Mouse (Mus musculus) embryonic fibroblast, embryonic 13.5 days (primary cell): ENCODE results near the gene Gpalpp1. TPM values are rescaled to one million over a fixed set of nuclear protein-coding genes. Genes with fewer than 3 reads are reported as not detected.

ENCODE experiments used
- H3K27ac ChIP-seq: 2 replicates; pipeline ENCODE4 v1.5.1; 2012; ENCODE audit warnings: low read length, control low read depth, inconsistent platforms; ENCODE audit not compliant: insufficient read depth
- H3K4me1 ChIP-seq: 2 replicates; pipeline ENCODE4 v1.6.1; 2011; ENCODE audit warnings: low read length; ENCODE audit not compliant: control insufficient read depth, insufficient read depth
- H3K4me3 ChIP-seq: 2 replicates; pipeline ENCODE4 v1.5.1; 2011; ENCODE audit warnings: mild to moderate bottlenecking, control low read depth, low read length; ENCODE audit not compliant: insufficient read depth
- CTCF ChIP-seq: IDR thresholded peaks from 2 replicates; pipeline ENCODE4 v1.5.1; 2011; ENCODE audit warnings: mild to moderate bottlenecking, control low read depth, low read length, moderate library complexity, borderline replicate concordance; ENCODE audit not compliant: insufficient read depth
- POLR2A ChIP-seq: IDR thresholded peaks from 2 replicates; pipeline ENCODE4 v1.6.1; 2011; ENCODE audit warnings: low read depth, mild to moderate bottlenecking, control low read depth, low read length, moderate library complexity
- polyA plus RNA-seq: library from polyadenylated mRNA; stranded (reverse); fragments of >200 nt; gene quantifications from 2 replicates; pipeline ENCODE4 v1.2.4, GENCODE M21; 2011; ENCODE audit warnings: low read depth; ENCODE audit not compliant: missing spikeins, insufficient read length

Gene Gpalpp1
- polyA plus RNA-seq, 1 experiment: 19.6 TPM

GRCm38 (mm10) chr14:76075721-76076120, 34.8 kb downstream of the Gpalpp1 start:
- TF ChIP-seq CTCF (no peak), POLR2A (no peak)
- H3K4me3 ChIP-seq: no peak overlapping the region
- no peak overlapping the region for H3K27ac ChIP-seq
- H3K4me1 ChIP-seq: no peaks in the 10 kb centered on the region

GRCm38 (mm10) chr14:76074206-76074605, 36.4 kb downstream of the Gpalpp1 start:
- Histone ChIP-seq H3K27ac (no peak overlapping the region), H3K4me1 (no peaks in the 10 kb centered on the region), H3K4me3 (no peak overlapping the region)
- TF ChIP-seq CTCF (no peak), POLR2A (no peak)

GRCm38 (mm10) chr14:76072626-76073025, 37.9 kb downstream of the Gpalpp1 start:
- Histone ChIP-seq H3K4me1 (peaks cover 2% of the 10 kb centered on the region; the same call in 1 of the 2 replicates), H3K4me3 (no peak overlapping the region), H3K27ac (no peak overlapping the region)
- TF ChIP-seq CTCF (no peak), POLR2A (no peak)

GRCm38 (mm10) chr14:76069296-76069695, 41.3 kb downstream of the Gpalpp1 start:
- Histone ChIP-seq H3K4me3 (no peak overlapping the region), H3K4me1 (peaks cover 2% of the 10 kb centered on the region; the same call in 1 of the 2 replicates), H3K27ac (no peak overlapping the region)
- no peak for TF ChIP-seq POLR2A
- no peak for TF ChIP-seq CTCF

DNA sequence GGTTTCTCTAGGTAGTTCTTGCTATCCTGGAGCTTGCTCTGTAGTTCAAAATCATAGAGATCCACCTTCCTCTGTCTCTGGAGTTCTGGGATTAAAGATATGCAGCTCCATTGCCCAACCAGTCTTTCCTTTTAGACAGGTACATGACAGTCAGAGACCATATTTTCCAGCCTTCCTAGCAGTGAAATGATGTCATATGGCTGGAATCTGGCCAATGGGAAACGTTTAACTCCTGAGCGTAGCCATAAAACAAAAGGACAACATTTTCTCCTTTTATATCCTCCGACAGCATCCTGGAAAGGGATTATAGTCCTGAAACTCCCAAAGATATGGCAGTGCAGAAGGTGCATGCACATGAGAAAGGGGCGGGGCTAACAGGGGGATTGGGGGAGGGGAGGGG, 42.3 kb downstream of the Gpalpp1 start:
- TF ChIP-seq POLR2A (no peak), CTCF (no peak)
- Histone ChIP-seq H3K27ac (no peak overlapping the region), H3K4me1 (peaks cover 2% of the 10 kb centered on the region; the same call in 1 of the 2 replicates), H3K4me3 (no peak overlapping the region)

GRCm38 (mm10) chr14:76067237-76067636, 43.3 kb downstream of the Gpalpp1 start:
- H3K4me1 ChIP-seq: peaks cover 2% of the 10 kb centered on the region; the same call in 1 of the 2 replicates
- no peak overlapping the region for H3K27ac ChIP-seq
- TF ChIP-seq POLR2A (no peak), CTCF (no peak)
- H3K4me3 ChIP-seq: no peak overlapping the region

GRCm38 (mm10) chr14:76059441-76059840, 51.1 kb downstream of the Gpalpp1 start:
- no peaks in the 10 kb centered on the region for H3K4me1 ChIP-seq
- TF ChIP-seq POLR2A (no peak), CTCF (no peak)
- no peak overlapping the region for H3K4me3 ChIP-seq
- H3K27ac ChIP-seq: no peak overlapping the region

DNA sequence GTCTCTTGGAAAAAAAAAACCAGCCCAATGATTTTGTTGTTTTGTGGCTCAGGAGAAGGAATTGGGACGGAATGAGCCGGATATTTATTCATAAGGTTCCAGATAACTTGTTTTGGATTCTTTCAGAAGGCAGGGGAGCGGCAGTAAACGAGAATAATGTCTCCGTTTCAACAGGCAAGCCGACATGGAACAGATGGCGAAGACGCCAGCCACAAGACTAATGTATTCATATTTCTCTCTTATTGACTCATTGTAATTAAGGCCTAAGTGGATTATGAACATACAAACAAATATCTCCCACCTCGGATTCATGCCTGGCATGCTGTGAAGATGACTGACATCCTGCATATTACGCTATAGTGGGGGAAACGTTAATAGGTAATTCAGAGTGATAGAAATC, 56.8 kb downstream of the Gpalpp1 start:
- TF ChIP-seq CTCF (no peak), POLR2A (no peak)
- no peak overlapping the region for H3K27ac ChIP-seq
- H3K4me1 ChIP-seq: no peaks in the 10 kb centered on the region
- H3K4me3 ChIP-seq: no peak overlapping the region

DNA sequence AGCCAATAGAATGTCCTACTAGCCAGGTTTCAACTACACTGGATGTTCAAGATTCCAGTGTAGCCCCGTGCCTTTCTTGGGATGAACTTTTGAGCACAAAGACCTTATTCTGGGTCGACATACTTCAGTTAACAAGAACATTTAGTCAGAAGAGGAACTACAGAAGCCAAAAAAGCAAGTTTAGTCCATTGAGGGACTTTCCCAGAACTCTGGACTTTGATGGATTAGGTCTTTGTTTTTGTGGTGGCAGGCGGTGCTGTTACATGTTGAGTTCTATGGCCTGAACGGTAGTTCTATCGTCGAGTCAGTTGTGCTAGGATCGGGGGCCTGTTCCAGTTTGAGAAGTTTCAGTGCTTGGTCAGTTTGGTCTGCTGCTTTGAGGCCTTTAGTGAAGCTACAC, 58.6 kb downstream of the Gpalpp1 start:
- no peak for TF ChIP-seq CTCF
- TF ChIP-seq POLR2A: no peak
- no peak overlapping the region for H3K4me3 ChIP-seq
- no peaks in the 10 kb centered on the region for H3K4me1 ChIP-seq
- no peak overlapping the region for H3K27ac ChIP-seq

GRCm38 (mm10) chr14:76045767-76046166, 64.8 kb downstream of the Gpalpp1 start:
- Histone ChIP-seq H3K27ac (no peak overlapping the region), H3K4me1 (no peaks in the 10 kb centered on the region), H3K4me3 (no peak overlapping the region)
- TF ChIP-seq POLR2A: no peak
- TF ChIP-seq CTCF: no peak

DNA sequence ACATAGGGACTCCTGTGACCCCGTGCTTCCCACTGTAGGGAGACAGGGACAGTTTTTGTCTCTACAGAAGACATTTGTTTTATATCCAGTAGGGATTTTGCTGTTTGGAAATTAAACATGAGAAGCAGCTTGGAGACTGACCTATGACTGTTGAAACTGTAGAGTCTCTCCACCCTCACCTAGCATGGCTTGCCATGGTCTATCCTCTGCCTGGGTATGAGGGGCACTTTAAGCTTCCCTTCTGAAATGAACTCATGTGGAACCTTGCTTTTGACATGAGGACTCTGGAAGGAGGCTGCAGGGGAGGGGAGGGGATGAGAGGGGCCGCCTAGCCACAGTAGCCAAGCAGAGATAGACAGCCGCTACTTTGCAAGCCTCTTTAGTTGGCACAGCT, 66.4 kb downstream of the Gpalpp1 start:
- no peak for TF ChIP-seq POLR2A
- TF ChIP-seq CTCF: no peak
- H3K4me3 ChIP-seq: no peak overlapping the region
- no peaks in the 10 kb centered on the region for H3K4me1 ChIP-seq
- H3K27ac ChIP-seq: no peak overlapping the region
